Mouse (Mus musculus) neural tube, embryonic 11.5 days (tissue): ENCODE results near the gene P2ry14. TPM values are rescaled to one million over a fixed set of nuclear protein-coding genes. Genes with fewer than 3 reads are reported as not detected.
"Not testable (repeated sequence)": the region's sequence is repeated elsewhere in the genome, so short reads cannot be mapped to it uniquely, and the experiment has no call there.

Experiments
- ATAC-seq: fragments of 200-750 bp; cut with Nextera tagmentation; 2 replicates; pipeline ENCODE4 v1.8.0; 2017; ENCODE audit warnings: moderate number of reproducible peaks, mild to moderate bottlenecking, moderate TSS enrichment, moderate library complexity; ENCODE audit not compliant: insufficient read depth, low FRiP score, low TSS enrichment
- DNase-seq: peaks from one replicate; pipeline ENCODE4 v3.0.0-alpha.2; 2015; ENCODE audit warnings: low spot score
- H3K27ac ChIP-seq: fragments of 300-500 bp; sonication (generic); 2 replicates; pipeline ENCODE4 v1.5.1; 2014; ENCODE audit warnings: low read depth, mild to moderate bottlenecking, low read length
- H3K27me3 ChIP-seq: fragments of 300-500 bp; sonication (generic); 2 replicates; pipeline ENCODE4 v1.6.1; 2014; ENCODE audit warnings: mild to moderate bottlenecking, low read length, mixed read lengths; ENCODE audit not compliant: control insufficient read depth, insufficient read depth
- H3K36me3 ChIP-seq: fragments of 300-500 bp; sonication (generic); 2 replicates; pipeline ENCODE4 v1.6.1; 2014; ENCODE audit warnings: mild to moderate bottlenecking, low read length, moderate library complexity, mixed read lengths; ENCODE audit not compliant: control insufficient read depth, insufficient read depth
- H3K4me1 ChIP-seq: fragments of 300-500 bp; sonication (generic); 2 replicates; pipeline ENCODE4 v1.6.1; 2014; ENCODE audit warnings: low read length, mixed read lengths; ENCODE audit not compliant: control insufficient read depth, insufficient read depth
- H3K4me2 ChIP-seq: fragments of 300-500 bp; sonication (generic); 2 replicates; pipeline ENCODE4 v1.6.1; 2014; ENCODE audit warnings: low read depth, mild to moderate bottlenecking, moderate library complexity
- H3K4me3 ChIP-seq: fragments of 300-500 bp; sonication (generic); 2 replicates; pipeline ENCODE4 v1.5.1; 2014; ENCODE audit warnings: low read depth, low read length
- H3K9ac ChIP-seq: fragments of 300-500 bp; sonication (generic); 2 replicates; pipeline ENCODE4 v1.6.1; 2014; ENCODE audit warnings: mild to moderate bottlenecking, low read length
- H3K9me3 ChIP-seq: fragments of 300-500 bp; sonication (generic); 2 replicates; pipeline ENCODE4 v1.6.1; 2016; ENCODE audit warnings: low read length; ENCODE audit not compliant: control insufficient read depth
- WGBS: fragments of 180-500 bp; shearing (Covaris S2); extraction: QIAGEN DNeasy Blood & Tissue Kit; methylation state at CpG from one replicate; pipeline ENCODE4 v1.1.7; 2014; 5-methylcytosine and 5-hydroxymethylcytosine counted together
- polyA plus RNA-seq: library from polyadenylated mRNA; unstranded; fragments of >200 nt; fragmentation: Nextera tagmentation; extraction: Ambion mirVana; gene quantifications from 2 replicates; pipeline ENCODE4 v1.2.1, GENCODE M21; 2014

Gene P2ry14
- polyA plus RNA-seq, 1 experiment from 2014 or later = 1.9 TPM

DNA sequence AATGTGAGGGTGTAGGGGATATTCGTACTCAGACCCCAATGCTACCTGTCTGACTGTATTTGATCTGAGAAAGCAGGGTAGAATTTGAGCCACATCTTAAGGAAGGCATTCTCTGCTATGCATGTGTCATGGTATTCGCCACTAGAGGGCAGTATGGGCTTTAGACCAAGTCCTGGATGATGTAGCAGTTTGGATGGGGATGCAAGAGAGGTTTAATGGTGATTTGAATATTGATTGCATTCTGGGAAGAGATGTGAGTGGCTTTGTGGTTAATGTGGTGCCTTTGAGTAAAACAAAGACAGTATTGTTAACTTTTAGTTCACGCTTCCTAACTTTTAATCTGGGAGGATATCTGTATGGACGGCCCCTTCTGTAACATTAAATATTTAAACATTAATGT, 74.1 kb downstream of the P2ry14 start:
- no peak overlapping the region for H3K4me2 ChIP-seq
- peak; percentile 58 for ATAC-seq
- H3K4me3 ChIP-seq = no peak overlapping the region
- no peaks in the 10 kb centered on the region for H3K27me3 ChIP-seq
- no peak overlapping the region for H3K27ac ChIP-seq
- no peaks in the 10 kb centered on the region for H3K36me3 ChIP-seq
- 49% methylated on average over 4 of the region's 4 CpGs for WGBS
- H3K9ac ChIP-seq = no peak overlapping the region
- no peaks in the 10 kb centered on the region for H3K4me1 ChIP-seq
- no peaks in the 10 kb centered on the region for H3K9me3 ChIP-seq
- DNase-seq = peak; percentile 58

DNA sequence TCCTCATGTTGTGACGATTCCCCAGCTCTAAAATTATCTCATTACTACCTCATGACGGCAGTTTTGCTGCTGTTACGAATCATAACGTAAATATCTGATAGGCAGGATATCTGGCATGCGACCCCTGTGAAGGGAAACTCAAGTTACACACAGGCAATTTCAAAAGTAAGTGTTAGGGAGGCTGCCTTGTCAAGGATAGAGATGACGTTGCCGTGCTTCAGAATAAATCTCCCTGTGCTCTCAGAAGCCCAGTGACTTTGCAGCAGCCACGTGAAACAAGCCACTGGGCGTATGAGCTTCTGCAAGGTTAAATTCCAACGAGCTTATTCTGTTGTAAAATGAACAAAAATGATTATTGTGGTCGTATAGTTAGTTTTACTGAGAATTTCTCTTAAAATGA, 74.8 kb downstream of the P2ry14 start:
- H3K4me1 ChIP-seq = no peaks in the 10 kb centered on the region
- no peak overlapping the region for H3K9ac ChIP-seq
- H3K9me3 ChIP-seq = no peaks in the 10 kb centered on the region
- H3K4me3 ChIP-seq = no peak overlapping the region
- no peak for DNase-seq
- H3K4me2 ChIP-seq = no peak overlapping the region
- no peaks in the 10 kb centered on the region for H3K27me3 ChIP-seq
- no peak overlapping the region for H3K27ac ChIP-seq
- ATAC-seq = no peak
- H3K36me3 ChIP-seq = no peaks in the 10 kb centered on the region
- WGBS = 85% methylated on average over 11 of the region's 11 CpGs

DNA sequence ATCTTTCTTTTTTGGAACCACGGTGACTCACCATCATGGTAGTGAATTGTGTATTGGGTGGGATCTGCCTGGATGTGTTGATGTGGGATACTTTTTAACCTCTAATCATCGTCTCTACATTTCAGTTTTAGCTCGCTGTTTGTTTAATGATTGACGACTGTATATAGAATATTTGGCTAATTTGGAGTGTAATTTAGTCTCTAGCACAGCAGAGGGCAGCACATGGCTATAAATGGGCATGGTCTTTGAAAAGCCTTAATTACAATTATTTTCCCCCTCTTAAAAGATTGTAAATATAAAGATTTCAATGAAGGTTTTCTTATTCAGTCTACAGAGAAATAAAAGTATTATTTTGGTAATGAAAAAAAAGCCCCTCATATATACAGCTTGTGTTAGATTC, 76.1 kb downstream of the P2ry14 start:
- H3K36me3 ChIP-seq = no peaks in the 10 kb centered on the region
- no peak for ATAC-seq
- no peak overlapping the region for H3K27ac ChIP-seq
- H3K4me1 ChIP-seq = no peaks in the 10 kb centered on the region
- no peak overlapping the region for H3K4me3 ChIP-seq
- no peak overlapping the region for H3K4me2 ChIP-seq
- no peak overlapping the region for H3K9ac ChIP-seq
- 67% methylated on average over 4 of the region's 4 CpGs for WGBS
- DNase-seq = no peak
- no peaks in the 10 kb centered on the region for H3K9me3 ChIP-seq
- no peaks in the 10 kb centered on the region for H3K27me3 ChIP-seq

DNA sequence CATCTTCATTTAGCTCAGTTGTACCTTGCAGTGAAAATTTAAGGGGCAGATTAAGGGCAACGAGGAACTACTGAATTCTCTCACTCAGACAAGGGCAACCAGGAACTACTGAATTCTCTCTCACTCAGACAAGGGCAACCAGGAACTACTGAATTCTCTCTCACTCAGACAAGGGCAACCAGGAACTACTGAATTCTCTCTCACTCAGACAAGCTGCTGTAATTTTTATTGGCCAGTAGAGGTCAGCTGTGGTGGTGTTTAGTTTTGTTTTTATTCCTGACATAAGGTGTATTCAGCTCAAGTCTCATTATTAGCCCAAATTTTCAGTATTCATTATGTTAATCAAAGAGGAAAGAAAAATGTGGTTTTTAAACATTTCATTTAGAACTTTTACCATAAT, 84.3 kb downstream of the P2ry14 start:
- not testable (repeated sequence) for DNase-seq, H3K4me3 ChIP-seq, H3K9ac ChIP-seq, H3K27me3 ChIP-seq, ATAC-seq, H3K4me1 ChIP-seq, H3K9me3 ChIP-seq, H3K4me2 ChIP-seq, H3K27ac ChIP-seq, H3K36me3 ChIP-seq
- whole genome bisulfite sequencing = 90% methylated on average over 1 of the region's 1 CpGs

DNA sequence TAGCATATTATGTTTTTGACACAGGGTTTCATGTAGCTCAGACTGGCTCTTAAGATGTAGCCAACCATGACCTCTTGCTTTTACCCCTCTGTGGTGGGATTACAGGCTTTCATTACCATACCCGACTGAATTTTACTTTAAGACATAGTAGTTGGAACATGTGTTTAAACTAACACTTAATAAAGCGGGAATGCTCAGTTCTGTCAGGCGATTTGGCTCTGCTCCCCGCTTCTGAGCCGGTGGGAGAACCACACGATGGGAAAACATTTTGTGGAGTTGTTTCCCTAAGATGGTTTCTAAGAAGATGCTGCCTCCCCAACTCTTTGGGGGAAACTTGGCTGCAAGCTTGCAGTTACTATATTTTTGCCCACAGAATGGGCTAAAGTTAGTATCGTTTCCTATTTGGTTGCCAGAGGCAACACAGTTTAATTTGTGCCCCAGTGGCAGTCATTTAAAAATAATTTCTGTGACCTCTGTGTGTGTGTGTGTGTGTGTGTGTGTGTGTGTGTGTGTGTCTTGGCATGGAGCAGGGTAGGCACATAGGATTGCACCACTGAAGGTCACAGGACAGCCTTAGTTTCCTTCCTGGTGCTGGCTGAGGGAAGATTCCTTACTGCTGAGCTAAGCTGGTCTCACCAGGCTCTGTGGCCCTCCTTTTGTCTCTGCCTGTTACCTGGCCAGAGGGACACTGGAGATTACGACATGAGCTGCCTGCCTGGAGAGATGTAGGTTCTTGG, 86.7 kb downstream of the P2ry14 start:
- H3K36me3 ChIP-seq = no peaks in the 10 kb centered on the region
- no peak overlapping the region for H3K4me3 ChIP-seq
- no peaks in the 10 kb centered on the region for H3K4me1 ChIP-seq
- 88% methylated on average over 8 of the region's 8 CpGs for WGBS
- ATAC-seq = no peak
- no peaks in the 10 kb centered on the region for H3K27me3 ChIP-seq
- H3K4me2 ChIP-seq = no peak overlapping the region
- DNase-seq = no peak
- H3K9ac ChIP-seq = no peak overlapping the region
- no peak overlapping the region for H3K27ac ChIP-seq
- H3K9me3 ChIP-seq = no peaks in the 10 kb centered on the region

DNA sequence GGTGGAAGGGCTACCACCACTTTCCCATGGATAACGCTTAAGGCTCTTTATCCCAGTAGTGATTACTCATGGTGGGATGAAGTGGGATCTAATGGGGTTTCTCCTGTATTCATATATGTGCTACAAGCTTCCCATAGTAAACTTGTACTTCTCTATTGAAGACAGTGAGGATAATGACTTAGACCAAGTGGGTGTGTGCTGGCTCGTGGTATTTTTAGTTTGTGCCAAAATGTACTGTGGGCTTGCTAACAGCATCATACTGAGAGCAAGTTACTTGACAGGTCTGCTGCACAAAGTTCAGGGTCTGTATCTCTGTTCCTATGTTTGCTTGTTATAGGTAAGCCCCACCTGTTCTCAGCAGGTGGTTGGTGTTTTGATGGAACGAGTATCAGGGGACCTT, 87.5 kb downstream of the P2ry14 start:
- no peak overlapping the region for H3K27ac ChIP-seq
- no peaks in the 10 kb centered on the region for H3K36me3 ChIP-seq
- no peaks in the 10 kb centered on the region for H3K9me3 ChIP-seq
- 90% methylated on average over 3 of the region's 3 CpGs for WGBS
- no peaks in the 10 kb centered on the region for H3K4me1 ChIP-seq
- no peak overlapping the region for H3K4me2 ChIP-seq
- no peak overlapping the region for H3K9ac ChIP-seq
- ATAC-seq (no peak), DNase-seq (no peak)
- no peaks in the 10 kb centered on the region for H3K27me3 ChIP-seq
- no peak overlapping the region for H3K4me3 ChIP-seq

Other genes starting within 250 kb of the P2ry14 start
- gene Med12l, start 147.8 kb downstream of the P2ry14 start, polyA plus RNA-seq = 3.5 and 3.9 TPM in 2 replicates
- 0.95 and 1.0 TPM in 2 replicates for gene Gpr171, start 51.8 kb downstream of the P2ry14 start, polyA plus RNA-seq
- not detected in 2 replicates for gene Gpr87, start 41.5 kb upstream of the P2ry14 start, polyA plus RNA-seq
- gene P2ry13, start 57.3 kb upstream of the P2ry14 start, polyA plus RNA-seq = 0.91 and 1.4 TPM in 2 replicates
- 3.4 and 3.8 TPM in 2 replicates for gene P2ry12, start 109.3 kb upstream of the P2ry14 start, polyA plus RNA-seq
- gene Igsf10, start 190.8 kb upstream of the P2ry14 start, polyA plus RNA-seq = 3.9 and 4.0 TPM in 2 replicates